Mouse (Mus musculus) telencephalon, adult 2 months (tissue): ENCODE data around the gene Rcl1.

ENCODE experiments used
- DNase-seq: peaks from one replicate; pipeline ENCODE4 v3.0.0-alpha.2; 2011; ENCODE audit warnings: low read depth, low spot score

Rcl1 gene

DNA sequence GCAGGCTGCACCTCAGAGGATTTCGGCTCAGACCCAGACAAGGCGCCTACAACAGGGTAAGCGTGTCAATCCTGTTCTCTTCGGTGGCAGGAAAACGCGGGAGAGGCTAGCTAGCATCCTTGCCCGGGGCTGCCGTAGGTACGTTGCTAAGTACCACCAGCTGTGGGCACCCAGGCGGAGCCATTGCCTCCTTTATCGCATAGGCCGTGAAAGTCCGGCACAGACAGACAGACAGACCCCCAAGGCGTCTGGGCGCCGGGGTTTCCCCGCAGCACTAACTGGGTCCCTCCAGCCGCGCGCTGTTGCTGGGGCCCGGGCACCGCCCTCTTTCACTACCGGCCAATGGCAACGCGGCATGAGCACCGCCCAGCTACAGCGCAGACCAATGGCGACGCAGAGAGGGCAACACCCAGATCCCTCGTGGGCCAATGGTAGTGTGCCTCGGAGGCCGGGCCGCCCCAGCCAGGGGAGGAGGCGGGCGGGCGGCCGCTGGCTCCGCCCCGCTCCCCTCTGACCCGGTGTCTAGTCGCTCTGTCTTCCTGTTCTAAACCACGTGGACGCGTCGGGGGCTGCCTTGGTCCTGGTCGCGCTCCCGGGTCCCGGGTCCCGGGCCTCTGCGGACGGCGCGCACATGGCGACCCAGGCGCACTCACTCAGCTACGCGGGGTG, at the start of gene Rcl1:
Gene Rcl1, plus strand, starts transcription at position 502 of the 669 bp plus-strand sequence.
- peak; percentile 93 for DNase-seq

DNA sequence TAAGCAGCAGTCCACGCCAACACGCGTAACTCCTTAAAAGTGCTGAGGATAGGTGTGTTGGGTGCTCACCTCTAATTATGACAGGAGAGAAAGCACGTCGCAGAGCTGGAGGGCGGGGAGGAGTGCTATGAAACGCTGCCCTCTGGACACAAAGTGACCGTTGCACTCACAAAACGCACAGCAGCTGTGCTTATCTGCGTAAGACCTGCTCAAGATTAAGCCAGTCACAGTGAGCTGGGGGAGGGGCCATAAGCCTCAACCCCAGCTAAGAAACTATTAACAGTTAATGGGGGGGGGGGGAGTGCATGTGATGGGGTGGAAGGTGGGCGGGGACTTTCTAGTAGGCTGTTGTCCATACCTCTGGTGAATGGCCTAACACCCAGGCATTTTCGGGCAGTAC, 48.4 kb upstream of the Rcl1 start:
- no peak for DNase-seq

DNA sequence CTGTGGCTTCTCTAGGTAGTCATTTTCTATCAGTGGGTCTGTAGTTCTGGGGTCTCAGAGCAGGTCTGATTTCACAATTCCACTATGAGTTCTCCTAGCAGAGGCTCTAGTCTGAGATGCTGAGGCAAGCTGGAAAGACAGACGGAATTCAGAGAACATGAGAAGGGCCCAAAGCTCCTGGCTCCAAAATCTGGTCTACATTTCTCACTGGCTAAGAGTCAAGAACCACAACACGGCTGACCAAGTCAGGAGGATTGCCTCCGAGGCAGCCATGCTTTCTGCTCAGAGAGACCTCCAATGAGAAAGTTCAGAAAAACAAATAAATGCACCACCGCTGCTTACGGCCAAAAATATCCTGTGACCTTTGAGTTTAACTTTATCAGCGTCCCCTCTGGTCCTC, 46.6 kb upstream of the Rcl1 start:
- no peak for DNase-seq

DNA sequence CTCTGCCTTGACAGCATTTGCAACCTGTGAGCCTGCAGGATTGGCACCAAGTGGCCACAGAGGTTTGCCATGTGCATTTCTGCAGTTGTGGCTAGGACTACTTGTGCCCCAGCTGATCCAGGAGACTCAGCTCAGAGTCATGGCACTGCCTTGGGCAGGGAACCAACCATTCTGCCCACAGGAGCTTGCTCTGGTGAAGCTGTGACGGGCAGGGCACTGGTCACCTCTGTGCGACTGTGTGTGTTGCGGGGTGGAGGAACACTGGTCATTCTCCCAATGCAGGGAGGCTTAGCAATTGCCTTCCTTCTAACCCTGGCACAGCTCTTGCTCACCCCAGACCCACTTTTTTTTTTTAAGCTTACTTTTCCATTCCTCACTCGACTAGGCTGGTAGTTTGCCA, 45.7 kb upstream of the Rcl1 start:
- DNase-seq, result no peak

DNA sequence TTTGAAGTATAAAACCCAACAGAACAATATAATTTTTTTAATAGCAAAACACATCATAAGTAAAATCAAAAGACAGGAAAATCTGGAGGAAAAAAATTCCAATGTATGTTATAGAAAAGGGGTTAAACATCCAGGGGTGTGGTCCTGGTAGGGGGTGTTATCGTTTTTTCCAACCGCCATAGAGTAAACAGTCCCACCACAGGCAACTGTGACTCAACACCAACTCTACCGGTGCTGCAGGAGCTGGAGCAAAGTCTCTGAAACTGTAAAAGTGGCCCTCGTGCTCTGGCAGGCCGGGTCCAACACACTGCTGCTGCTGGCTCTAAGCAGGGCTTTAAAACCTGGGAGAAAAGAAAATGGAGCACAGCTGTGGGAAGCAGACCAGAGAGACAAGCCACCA, 42.4 kb upstream of the Rcl1 start:
- DNase-seq, result no peak

DNA sequence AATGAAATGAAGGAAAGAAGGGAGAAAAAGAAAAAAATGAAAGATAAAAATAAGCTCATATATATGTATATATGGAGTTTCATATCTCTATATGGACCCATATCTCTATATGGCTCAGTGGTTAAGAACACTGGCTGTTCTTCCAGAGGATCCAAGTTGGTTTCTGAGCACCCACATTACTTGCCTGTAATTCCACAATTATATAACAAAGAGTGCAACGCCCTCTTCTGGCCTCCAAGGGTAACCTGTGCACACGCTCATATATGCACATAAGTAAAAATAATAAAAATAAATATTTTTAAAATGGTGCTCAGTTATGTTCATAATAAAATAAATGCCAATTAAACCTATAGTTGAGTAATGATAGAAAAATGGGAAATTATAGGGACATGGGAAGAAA, 41.5 kb upstream of the Rcl1 start:
- no peak for DNase-seq

DNA sequence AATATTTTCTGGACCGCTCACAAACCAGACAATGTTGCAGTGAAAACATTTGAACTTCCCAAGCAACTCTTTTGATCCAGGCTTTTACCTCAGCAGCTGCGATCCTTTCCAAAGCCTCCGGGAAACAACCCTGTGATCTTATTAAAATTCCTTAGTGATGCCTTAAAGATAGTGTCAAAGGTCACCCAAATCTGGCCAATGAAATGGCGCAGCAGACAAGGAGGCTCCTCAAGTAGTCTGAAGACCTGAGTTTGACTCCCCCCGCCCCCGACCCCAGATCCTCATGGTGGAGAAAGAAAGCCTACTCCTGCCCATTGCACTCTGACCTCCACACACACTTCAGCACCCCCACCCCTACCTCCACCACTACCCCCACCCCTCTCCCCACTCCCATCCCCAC, 40.9 kb upstream of the Rcl1 start:
- DNase-seq, result no peak

DNA sequence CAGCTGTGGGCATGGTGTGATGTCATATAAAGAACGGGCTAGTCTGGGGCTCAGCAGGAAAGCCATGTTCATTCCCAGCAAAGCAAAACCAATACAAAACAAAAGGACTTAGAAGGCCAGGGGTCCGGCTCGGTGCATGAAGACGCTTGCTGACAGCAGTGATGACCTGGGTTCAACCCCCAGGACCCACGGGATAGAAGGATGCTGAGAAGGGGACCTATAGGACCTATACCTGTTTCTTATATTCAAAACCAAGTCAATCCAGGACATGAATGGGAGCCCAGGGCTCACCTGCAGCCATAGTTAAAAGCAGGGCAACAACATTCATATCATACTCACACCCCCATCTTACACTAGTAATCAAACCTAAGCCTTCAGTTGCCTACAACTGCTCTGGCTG, 38.2 kb upstream of the Rcl1 start:
- DNase-seq, result no peak

DNA sequence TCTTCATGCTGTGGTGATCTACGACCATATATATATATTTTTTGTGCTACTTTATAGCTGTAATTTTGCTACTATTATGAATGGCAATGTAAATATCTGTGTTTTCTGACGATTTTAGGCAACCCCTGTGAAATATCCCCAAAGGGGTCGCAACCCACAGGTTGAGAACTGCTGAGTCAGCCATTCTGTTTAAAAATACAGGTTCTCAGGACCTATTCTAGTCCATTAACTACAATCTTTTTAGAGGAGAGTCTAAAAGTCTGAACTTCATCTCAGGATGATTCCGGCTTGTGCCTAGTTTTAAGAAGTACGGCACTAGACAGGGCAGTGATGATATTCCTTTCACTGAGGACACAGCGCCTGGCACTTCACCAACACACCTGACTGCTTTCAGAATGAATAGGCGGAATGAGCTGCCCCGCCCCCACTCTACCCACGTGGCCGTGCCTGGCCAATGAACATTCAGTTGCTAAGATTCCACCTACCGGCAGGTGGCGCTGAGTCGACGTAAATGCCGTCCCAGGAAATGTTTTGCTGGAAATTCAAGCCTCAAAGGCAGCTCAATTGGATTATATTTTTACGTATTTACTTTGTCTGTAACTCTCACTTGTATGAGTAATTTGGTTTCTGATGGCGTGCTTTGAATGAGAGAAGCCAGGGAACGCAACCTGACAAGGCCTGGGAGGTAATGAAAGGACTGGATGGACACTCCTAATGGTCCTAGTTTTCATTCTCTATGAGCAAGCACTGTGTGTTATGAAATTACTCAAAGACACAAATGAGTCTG, 37.4 kb upstream of the Rcl1 start:
- peak; percentile 80 for DNase-seq

DNA sequence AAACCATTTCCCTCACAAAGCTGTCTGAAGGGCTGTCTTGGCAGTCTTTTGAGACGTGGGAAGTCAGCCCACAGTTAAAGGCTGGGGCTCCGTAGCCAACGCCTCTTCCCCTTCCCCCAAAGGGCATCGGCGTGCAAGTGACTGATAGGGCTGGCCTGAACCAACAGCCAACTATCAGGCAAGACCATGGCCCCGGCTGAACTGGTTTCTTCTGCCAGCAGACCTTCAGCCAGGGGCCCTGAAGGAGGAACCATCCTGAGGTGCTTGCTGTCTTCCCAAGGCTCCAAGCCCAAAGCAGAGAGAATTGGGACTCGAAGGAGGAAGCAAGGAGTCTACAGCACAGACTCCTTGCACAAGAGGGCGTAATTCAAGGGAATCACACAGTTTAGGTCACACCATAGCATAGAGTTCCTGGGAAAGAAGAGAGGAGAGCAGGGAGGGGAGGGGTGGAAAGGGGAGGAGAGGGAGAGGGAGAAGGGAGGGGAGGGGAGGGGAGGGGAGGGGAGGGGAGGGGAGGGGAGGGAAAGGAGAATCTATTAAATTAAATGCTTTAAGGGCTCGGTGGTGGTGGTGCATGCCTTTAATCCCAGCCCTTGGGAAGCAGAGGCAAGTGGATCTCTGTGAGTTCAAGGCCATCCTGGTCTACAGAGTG, 36.6 kb upstream of the Rcl1 start:
- no peak for DNase-seq

DNA sequence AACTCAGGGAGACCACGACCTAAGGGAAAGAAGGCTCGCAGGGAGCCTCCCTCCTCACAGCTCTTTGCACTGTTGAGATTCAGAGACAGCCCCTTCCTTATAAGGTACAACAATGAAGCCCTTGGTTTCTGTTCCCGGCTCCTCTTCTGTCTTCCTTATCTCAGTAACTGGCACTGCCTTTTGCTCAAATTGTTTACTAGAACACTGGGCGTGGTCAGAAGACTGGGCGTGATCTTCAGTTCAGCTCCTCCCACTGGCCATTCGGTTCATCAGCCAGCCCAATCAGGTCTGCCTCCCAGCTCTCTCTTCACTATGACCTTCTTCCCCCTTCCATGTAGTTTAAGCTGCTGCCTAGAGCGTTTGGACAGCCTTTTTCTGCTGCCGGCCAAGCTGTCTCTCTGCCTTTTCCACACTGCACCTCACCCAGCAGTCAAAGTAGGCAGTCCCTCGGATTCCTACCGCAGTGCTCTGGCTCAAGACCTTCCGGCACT, 34.1 kb upstream of the Rcl1 start:
- DNase-seq, result no peak

DNA sequence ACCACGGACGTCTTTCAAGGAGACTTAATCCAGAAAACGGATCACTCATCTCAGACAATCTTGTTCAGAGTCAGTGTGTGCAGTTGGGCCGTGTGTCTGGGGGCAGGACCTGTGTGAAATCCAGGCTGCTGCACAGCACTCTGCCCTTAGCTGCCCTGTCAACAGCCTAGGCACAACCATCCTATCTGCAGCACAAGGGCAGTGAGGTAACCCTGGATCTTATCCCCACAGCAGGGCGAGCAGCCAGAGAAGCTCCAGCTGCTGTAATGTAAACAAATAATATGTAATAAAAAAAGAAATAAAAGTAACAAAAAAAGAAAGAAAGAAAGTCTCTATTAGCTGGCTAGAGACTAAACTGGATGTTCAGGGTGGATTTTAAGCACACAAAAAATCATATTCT, 32.0 kb upstream of the Rcl1 start:
- no peak for DNase-seq

DNA sequence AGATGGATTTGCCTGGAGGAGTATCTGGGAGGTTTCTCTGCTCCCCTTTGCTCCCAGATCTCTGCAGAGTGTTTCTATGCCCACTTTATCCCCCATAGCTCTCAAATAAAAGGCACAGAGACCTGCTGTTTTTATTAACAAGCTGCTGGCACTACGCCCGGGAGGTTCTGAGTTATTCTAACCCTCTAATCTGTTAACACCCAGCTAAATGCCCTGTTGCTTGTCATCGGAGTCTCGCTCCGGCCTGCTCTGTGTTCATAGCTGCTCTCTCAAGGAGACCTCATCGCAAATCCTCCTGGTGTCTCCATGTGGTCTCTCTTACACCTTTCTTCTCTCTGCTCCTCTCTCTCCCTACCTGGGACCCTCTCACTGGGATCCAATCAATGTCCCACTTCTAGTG, 26.4 kb upstream of the Rcl1 start:
- no peak for DNase-seq

DNA sequence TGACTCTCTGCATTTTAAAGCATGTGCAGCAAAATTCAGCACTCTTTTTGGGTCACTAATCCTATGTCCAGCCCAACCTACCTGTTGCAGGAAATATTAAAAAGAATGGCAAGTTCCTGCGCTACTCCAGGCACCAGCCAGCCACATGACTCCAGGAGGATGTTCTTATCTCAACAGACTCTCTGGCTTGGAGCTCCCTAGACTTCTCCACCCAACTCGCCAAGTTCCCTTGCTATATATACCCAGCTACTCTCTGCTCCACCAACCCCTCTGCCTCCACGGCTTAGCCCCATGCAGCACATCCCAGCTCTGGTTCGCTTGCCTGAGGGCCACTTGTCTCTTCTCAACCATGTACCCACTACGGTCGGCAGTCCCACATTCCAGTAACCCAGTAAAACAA, 12.5 kb upstream of the Rcl1 start:
- DNase-seq, result no peak

DNA sequence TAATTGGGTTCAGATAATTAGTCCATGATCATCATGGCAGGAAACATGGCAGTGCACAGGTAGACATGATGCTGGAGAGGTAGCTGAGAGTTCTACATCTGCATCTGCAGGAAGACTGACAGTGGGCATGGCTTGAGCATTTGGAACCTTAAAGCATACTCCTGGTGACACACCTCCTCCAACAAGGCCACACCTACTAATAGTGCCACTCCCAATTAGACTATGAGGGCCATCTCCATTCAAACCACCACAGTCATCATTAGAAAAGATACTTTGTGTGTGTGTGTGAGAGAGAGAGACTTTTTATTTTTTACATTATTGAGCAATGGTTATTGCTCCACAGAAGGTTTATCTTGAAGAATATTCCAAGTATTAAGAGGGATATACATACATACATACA, 9.0 kb upstream of the Rcl1 start:
- DNase-seq, result no peak

DNA sequence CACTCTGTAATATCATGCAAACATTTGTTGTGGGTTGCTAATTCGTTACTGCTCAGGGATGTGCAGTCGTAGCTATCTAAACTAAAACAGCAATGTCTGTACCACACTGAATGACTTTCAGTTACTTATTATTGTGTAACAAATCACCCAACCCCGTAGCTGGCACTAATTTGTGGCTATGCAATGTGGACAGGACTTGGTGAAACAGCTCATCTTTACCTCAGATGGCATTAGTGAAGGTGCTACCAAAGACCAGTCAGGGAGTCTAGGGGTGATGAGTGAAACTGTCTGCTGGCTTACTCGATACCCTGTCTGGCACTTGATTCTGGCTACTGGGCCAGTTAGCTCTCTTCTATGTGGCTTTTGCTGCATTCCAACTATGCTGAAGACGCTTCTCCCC, 2.1 kb upstream of the Rcl1 start:
- DNase-seq, result no peak

DNA sequence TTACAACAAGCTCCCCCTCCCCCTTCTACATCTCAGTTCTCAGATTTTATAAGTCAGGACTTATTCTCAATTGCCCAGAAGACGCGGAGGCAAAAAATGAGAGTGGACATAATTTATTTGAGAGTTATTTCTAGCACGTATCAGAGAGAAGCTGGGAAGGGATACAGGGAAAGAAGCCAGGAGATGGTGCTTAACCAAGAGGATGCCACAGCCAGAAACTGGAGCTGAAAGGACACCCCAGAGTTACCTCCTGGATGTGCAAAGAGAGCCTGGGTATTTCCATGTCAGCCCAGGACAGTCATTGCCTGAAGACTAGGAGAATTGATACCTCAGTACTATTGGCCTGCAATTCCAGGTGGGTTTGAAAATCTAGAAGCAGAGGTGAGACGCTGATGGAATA, 1.6 kb upstream of the Rcl1 start:
- no peak for DNase-seq

DNA sequence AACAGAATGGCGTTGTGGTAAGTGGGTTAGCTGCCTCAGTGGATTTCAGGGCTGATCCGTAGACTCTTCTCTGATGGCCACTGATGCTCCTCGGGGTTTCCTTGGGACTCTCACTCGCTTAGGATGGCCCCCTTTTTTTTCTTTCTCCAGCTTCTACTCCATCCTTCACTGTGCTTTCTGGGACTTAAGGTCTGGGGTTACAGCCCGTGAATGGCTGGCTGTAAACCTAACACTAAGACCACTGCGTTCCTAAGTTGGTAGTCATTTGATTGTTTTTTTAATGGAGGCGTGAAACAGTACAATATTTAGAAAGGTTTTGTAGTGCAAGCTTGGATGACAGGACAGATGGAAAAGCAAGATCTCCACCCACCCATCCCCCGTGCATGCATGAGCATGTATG, 914 bp upstream of the Rcl1 start:
- no peak for DNase-seq

DNA sequence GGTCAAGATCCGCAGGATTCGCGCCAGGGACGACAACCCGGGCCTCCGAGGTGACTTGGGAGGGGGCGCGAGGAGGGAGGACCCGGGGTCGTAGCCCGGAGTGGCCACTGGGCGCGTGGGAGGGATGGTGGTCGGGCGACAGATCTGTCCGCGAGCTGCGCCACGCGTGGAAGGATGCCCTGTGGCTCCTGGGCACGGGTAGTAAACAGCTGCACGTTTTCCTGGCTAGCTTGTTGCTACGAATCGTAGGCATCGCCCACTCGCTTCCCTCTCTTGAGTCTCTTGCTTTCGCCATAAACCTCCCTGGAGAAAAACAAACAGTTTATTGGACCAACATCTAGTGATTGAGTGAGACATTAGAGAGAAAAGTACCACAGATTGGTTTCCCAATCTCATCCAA, 416 bp downstream of the Rcl1 start:
- DNase-seq, result no peak

DNA sequence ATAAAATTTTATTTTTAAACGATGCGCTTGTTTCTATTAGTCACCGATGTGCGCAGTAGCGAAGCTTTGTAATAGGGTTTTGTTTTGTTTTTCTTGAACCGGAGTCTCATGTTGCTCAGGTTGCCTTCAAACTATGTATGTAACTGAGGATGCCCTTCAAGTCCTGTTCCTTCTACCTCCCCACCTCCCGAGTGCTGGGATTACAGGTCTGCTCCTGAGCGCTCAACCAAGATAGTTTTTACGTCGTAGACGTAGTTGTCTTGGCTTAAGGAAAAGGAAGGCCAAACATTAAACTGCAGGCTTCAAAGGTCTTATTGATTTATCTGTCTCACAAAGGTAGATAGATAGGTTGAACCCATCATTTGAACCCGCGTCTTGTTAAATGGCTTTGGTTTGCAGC, 923 bp downstream of the Rcl1 start:
- no peak for DNase-seq

DNA sequence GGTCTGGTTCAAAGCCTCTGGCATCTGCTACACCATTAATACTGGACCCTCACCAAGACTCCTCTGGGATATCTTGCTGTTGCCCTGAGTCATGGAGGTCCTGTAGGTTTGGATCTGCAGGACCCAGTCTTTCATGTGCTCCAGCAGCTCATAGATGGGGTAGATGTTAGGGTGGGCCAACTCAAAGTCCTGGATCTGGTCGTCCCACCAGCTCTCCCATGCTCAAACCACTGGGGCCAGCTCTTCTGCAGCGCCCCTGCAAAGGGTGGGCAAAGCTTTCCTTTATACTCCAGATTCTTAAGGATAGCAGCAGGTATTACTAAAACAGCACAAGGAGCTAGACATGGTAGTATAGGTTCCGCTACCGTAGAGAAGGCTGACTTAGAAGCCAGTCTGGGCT, 4.6 kb downstream of the Rcl1 start:
- no peak for DNase-seq

DNA sequence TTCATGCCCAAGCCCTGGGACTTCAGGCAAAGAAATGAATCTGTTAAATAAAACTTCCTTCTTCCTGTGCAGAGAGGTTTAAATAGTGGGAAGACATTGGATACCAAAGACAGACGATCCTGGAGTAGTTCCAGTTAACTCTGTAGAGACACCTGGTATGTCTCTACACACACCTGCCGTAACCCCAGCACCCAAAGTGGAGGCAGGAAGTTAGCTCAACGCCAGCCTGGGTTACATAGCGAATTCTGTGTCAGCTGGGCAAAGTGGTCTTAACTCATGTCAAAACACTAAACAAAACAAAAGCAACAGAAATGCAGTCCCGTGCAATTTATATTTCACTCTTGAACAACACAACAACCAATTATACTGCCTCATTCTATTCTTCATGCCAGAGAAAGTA, 5.1 kb downstream of the Rcl1 start:
- DNase-seq, result no peak

DNA sequence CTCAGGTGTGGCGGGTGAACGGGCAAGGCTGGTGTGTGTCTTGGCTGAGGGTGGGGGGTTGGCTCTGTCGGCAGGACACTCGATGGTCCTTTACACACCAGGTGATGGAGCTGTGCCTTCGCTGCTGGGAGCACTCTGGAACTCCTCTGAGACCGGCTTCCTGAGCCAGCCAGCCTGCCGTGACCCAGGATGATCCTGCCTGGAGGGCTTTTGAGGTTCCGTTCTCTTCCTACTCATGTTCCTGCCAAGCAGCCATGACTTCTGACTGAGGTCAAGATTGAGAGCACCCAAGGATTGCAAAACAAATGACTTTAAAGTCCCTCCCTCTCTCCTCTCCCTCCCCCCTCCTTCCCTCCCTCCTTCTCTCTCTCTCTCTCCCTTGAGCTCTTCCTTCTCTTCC, 11.5 kb downstream of the Rcl1 start:
- no peak for DNase-seq
